Mouse (Mus musculus): ENCODE measurements around the gene Stat3.

The Stat3 gene

GRCm38 (mm10) chr11:100848789-100849379, 90.5 kb downstream of the Stat3 start:
- no peak for TF ChIP-seq GATA4 (IDR thresholded peaks at IDR 0.05; ENCODE audit: insufficient replicate concordance, low read length)

GRCm38 (mm10) chr11:100848080-100848479, 91.3 kb downstream of the Stat3 start:
- TF ChIP-seq GATA4 (IDR thresholded peaks at IDR 0.05; ENCODE audit: insufficient replicate concordance, low read length) = no peak

GRCm38 (mm10) chr11:100847572-100847971, 91.8 kb downstream of the Stat3 start:
- TF ChIP-seq GATA4 (IDR thresholded peaks at IDR 0.05; ENCODE audit: insufficient replicate concordance, low read length) = no peak

GRCm38 (mm10) chr11:100845793-100846192, 93.5 kb downstream of the Stat3 start:
- no peak for TF ChIP-seq GATA4 (IDR thresholded peaks at IDR 0.05; ENCODE audit: insufficient replicate concordance, low read length)

GRCm38 (mm10) chr11:100844121-100844520, 95.2 kb downstream of the Stat3 start:
- TF ChIP-seq GATA4 (IDR thresholded peaks at IDR 0.05; ENCODE audit: insufficient replicate concordance, low read length) = no peak

GRCm38 (mm10) chr11:100843070-100843669, 96.2 kb downstream of the Stat3 start:
- TF ChIP-seq GATA4 (IDR thresholded peaks at IDR 0.05; ENCODE audit: insufficient replicate concordance, low read length) = no peak

- TF ChIP-seq GATA4 (IDR thresholded peaks at IDR 0.05; ENCODE audit: insufficient replicate concordance, low read length) = no peak
Measured at GRCm38 (mm10) chr11:100842025-100842424, 97.3 kb downstream of the Stat3 start.

GRCm38 (mm10) chr11:100840866-100841265, 98.5 kb downstream of the Stat3 start:
- TF ChIP-seq GATA4 (IDR thresholded peaks at IDR 0.05; ENCODE audit: insufficient replicate concordance, low read length) = no peak

- no peak for TF ChIP-seq GATA4 (IDR thresholded peaks at IDR 0.05; ENCODE audit: insufficient replicate concordance, low read length)
Measured at GRCm38 (mm10) chr11:100839523-100839922, 99.8 kb downstream of the Stat3 start.

- TF ChIP-seq GATA4 (IDR thresholded peaks at IDR 0.05; ENCODE audit: insufficient replicate concordance, low read length) = no peak
Measured at GRCm38 (mm10) chr11:100838894-100839293, 100.4 kb downstream of the Stat3 start.

GRCm38 (mm10) chr11:100836923-100837702, 102.2 kb downstream of the Stat3 start:
- no peak for TF ChIP-seq GATA4 (IDR thresholded peaks at IDR 0.05; ENCODE audit: insufficient replicate concordance, low read length)

All from liver, adult (tissue).